Mouse (Mus musculus) kidney, adult 2 months (tissue): ENCODE measurements around the gene Zbtb34. TPM values are rescaled to one million over a fixed set of nuclear protein-coding genes. Genes with fewer than 3 reads are reported as not detected.

Source experiments
- DNase-seq: peaks from one replicate; pipeline ENCODE4 v3.0.0; 2021
- H3K27ac ChIP-seq: fragments of 200-500 bp; 2 replicates; pipeline ENCODE4 v1.5.1; 2012; ENCODE audit warnings: low read depth, low read length, control low read depth, inconsistent platforms; ENCODE audit not compliant: insufficient read depth
- H3K27me3 ChIP-seq: fragments of 200-500 bp; replicated peaks from 2 replicates; pipeline ENCODE4 v1.6.1; 2012; ENCODE audit warnings: mild to moderate bottlenecking, moderate library complexity, low read length, inconsistent platforms; ENCODE audit not compliant: control insufficient read depth, insufficient read depth
- H3K36me3 ChIP-seq: fragments of 200-500 bp; 2 replicates; pipeline ENCODE4 v1.6.1; 2012; ENCODE audit warnings: mild to moderate bottlenecking, moderate library complexity, low read length, inconsistent platforms; ENCODE audit not compliant: control insufficient read depth, insufficient read depth
- H3K4me1 ChIP-seq: fragments of 200-500 bp; 2 replicates; pipeline ENCODE4 v1.6.1; 2011; ENCODE audit warnings: low read length; ENCODE audit not compliant: control insufficient read depth, insufficient read depth
- H3K4me3 ChIP-seq: fragments of 200-500 bp; 2 replicates; pipeline ENCODE4 v1.5.1; 2011; ENCODE audit warnings: mild to moderate bottlenecking, low read depth, low read length, control low read depth; ENCODE audit not compliant: insufficient read depth
- CTCF ChIP-seq: fragments of 200-500 bp; conservative IDR thresholded peaks from 2 replicates; pipeline ENCODE4 v1.5.1; 2011; ENCODE audit warnings: low read depth, mild to moderate bottlenecking, control low read depth, low read length, moderate library complexity, mixed read lengths; ENCODE audit not compliant: insufficient read depth, insufficient read length
- POLR2A ChIP-seq: fragments of 200-500 bp; IDR thresholded peaks from one replicate; pipeline ENCODE4 v1.6.1; 2011; ENCODE audit warnings: low read depth, low read length, control low read depth
- WGBS: fragments of 180-500 bp; shearing (Covaris S2); methylation state at CpG from one replicate; pipeline ENCODE4 v1.1.7; 2018; 5-methylcytosine and 5-hydroxymethylcytosine counted together
- polyA plus RNA-seq: library from polyadenylated mRNA; depleted of rRNA; stranded (reverse); fragments of >200 nt; gene quantifications from 2 replicates; pipeline ENCODE4 v1.2.3, GENCODE M21; 2012

Zbtb34 gene
- polyA plus RNA-seq, 1 experiment = 5.1 TPM

GRCm38 (mm10) chr2:33437184-33437583, 6.1 kb upstream of the Zbtb34 start:
- 75% methylated on average over 11 of the region's 11 CpGs for WGBS
- no peak overlapping the region for H3K27ac ChIP-seq
- TF ChIP-seq CTCF = no peak
- no peak for TF ChIP-seq POLR2A
- no peak for DNase-seq
- no peaks in the 10 kb centered on the region for H3K36me3 ChIP-seq
- H3K27me3 ChIP-seq = no peaks in the 10 kb centered on the region
- no peaks in the 10 kb centered on the region for H3K4me1 ChIP-seq
- H3K4me3 ChIP-seq = no peak overlapping the region

GRCm38 (mm10) chr2:33436035-33436580, 5.0 kb upstream of the Zbtb34 start:
- WGBS = 12% methylated on average over 16 of the region's 16 CpGs
- H3K27ac ChIP-seq = no peak overlapping the region
- TF ChIP-seq POLR2A (no peak), CTCF (no peak)
- DNase-seq = no peak
- no peaks in the 10 kb centered on the region for H3K4me1 ChIP-seq
- H3K36me3 ChIP-seq = no peaks in the 10 kb centered on the region
- no peak overlapping the region for H3K4me3 ChIP-seq
- H3K27me3 ChIP-seq = no peaks in the 10 kb centered on the region

- WGBS = 65% methylated on average over 8 of the region's 8 CpGs
- Histone ChIP-seq H3K36me3 (no peaks in the 10 kb centered on the region), H3K27me3 (no peaks in the 10 kb centered on the region), H3K4me1 (no peaks in the 10 kb centered on the region; the same call in 1 of the 2 replicates), H3K27ac (no peak overlapping the region), H3K4me3 (no peak overlapping the region)
- TF ChIP-seq CTCF (no peak), POLR2A (no peak)
- DNase-seq = no peak
Observed at GRCm38 (mm10) chr2:33435036-33435650, 4.0 kb upstream of the Zbtb34 start.

- DNase-seq = peak; percentile 80
- H3K36me3 ChIP-seq = no peaks in the 10 kb centered on the region
- TF ChIP-seq POLR2A = no peak
- peak; percentile 67 for TF ChIP-seq CTCF
- peaks cover 4% of the 10 kb centered on the region; the same call in 1 of the 2 replicates for H3K4me1 ChIP-seq
- WGBS = 65% methylated on average over 5 of the region's 5 CpGs
- no peak overlapping the region for H3K4me3 ChIP-seq
- H3K27me3 ChIP-seq = no peaks in the 10 kb centered on the region
- H3K27ac ChIP-seq = no peak overlapping the region
Observed at GRCm38 (mm10) chr2:33432877-33433276, 1.8 kb upstream of the Zbtb34 start.

- Histone ChIP-seq H3K4me3 (peak overlapping the region; percentile 93), H3K4me1 (peaks cover 4% of the 10 kb centered on the region; the same call in 1 of the 2 replicates), H3K27me3 (no peaks in the 10 kb centered on the region), H3K27ac (no peak overlapping the region), H3K36me3 (no peaks in the 10 kb centered on the region; the same call in 1 of the 2 replicates)
- peak; percentile 29 for DNase-seq
- no peak for TF ChIP-seq CTCF
- TF ChIP-seq POLR2A = no peak
- WGBS = 3% methylated on average over 13 of the region's 13 CpGs
Observed at GRCm38 (mm10) chr2:33430081-33430770, 898 bp downstream of the Zbtb34 start.

GRCm38 (mm10) chr2:33429339-33429738, 1.8 kb downstream of the Zbtb34 start:
- Histone ChIP-seq H3K36me3 (no peaks in the 10 kb centered on the region; the same call in 1 of the 2 replicates), H3K27ac (no peak overlapping the region), H3K4me1 (peaks cover 4% of the 10 kb centered on the region; the same call in 1 of the 2 replicates), H3K4me3 (no peak overlapping the region), H3K27me3 (no peaks in the 10 kb centered on the region)
- DNase-seq = peak; percentile 37
- WGBS = 33% methylated on average over 6 of the region's 6 CpGs
- TF ChIP-seq CTCF = no peak
